Mouse (Mus musculus) intestine, embryonic 15.5 days (tissue): ENCODE measurements at regions not wholly inside any gene's neighbourhood (a gene's known extent, or its start where the extent isn't known, plus 50 kb on each side); places are given as distances from the start of the nearest gene placed in this dataset.
A peak's percentile ranks its signal among the peaks of the same experiment; 100 is the strongest.

ENCODE experiments used
- ATAC-seq: fragments of 200-750 bp; cut with Nextera tagmentation; 2 replicates; pipeline ENCODE4 v1.8.0; 2017; ENCODE audit warnings: moderate TSS enrichment, moderate library complexity
- H3K27ac ChIP-seq: fragments of 300-500 bp; sonication (generic); 2 replicates; pipeline ENCODE4 v1.5.1; 2015; ENCODE audit warnings: mild to moderate bottlenecking, inconsistent platforms
- H3K27me3 ChIP-seq: fragments of 300-500 bp; sonication (generic); replicated peaks from 2 replicates; pipeline ENCODE4 v1.6.1; 2015; ENCODE audit warnings: inconsistent platforms
- H3K36me3 ChIP-seq: fragments of 300-500 bp; sonication (generic); 2 replicates; pipeline ENCODE4 v1.6.1; 2015; ENCODE audit warnings: inconsistent platforms
- H3K4me1 ChIP-seq: fragments of 300-500 bp; sonication (generic); replicated peaks from 2 replicates; pipeline ENCODE4 v1.6.1; 2015; ENCODE audit warnings: inconsistent platforms
- H3K4me2 ChIP-seq: fragments of 300-500 bp; sonication (generic); replicated peaks from 2 replicates; pipeline ENCODE4 v1.6.1; 2015; ENCODE audit warnings: mild to moderate bottlenecking, inconsistent platforms
- H3K4me3 ChIP-seq: fragments of 300-500 bp; sonication (generic); replicated peaks from 2 replicates; pipeline ENCODE4 v1.5.1; 2015; ENCODE audit warnings: inconsistent platforms
- H3K9ac ChIP-seq: fragments of 300-500 bp; sonication (generic); 2 replicates; pipeline ENCODE4 v1.6.1; 2015; ENCODE audit warnings: inconsistent platforms
- H3K9me3 ChIP-seq: fragments of 300-500 bp; sonication (generic); 2 replicates; pipeline ENCODE4 v1.6.1; 2016; ENCODE audit warnings: inconsistent platforms
- WGBS: fragments of 180-500 bp; shearing (Covaris S2); methylation state at CpG from one replicate; pipeline ENCODE4 v1.1.7; 2015; 5-methylcytosine and 5-hydroxymethylcytosine counted together

DNA sequence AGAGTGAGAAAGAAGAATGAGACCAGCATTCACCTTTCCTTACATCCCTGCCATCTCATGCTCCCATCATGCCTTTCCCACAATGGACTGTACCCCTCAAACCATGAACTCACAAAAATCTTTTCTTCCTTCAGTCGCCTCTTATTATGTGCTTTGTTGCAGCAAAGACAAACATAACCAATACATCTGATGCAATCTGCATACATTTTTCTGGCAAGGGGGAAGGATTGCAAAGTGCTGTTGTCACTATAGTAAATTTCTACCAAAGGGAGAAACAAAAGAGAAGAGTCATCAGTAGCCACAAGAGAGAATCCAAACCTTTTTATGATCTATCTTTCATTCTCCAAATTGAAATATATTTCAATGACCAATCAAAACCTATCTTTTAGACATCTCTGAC is 884.4 kb downstream of the Gsdmc2 start:
- WGBS, result 82% methylated on average over 1 of the region's 1 CpGs
- Histone ChIP-seq H3K27ac (no peak overlapping the region), H3K36me3 (no peaks in the 10 kb centered on the region), H3K9me3 (no peaks in the 10 kb centered on the region), H3K9ac (no peak overlapping the region), H3K4me3 (no peak overlapping the region), H3K27me3 (no peaks in the 10 kb centered on the region), H3K4me2 (no peak overlapping the region), H3K4me1 (no peaks in the 10 kb centered on the region)
- no peak for ATAC-seq

- 88% methylated on average over 2 of the region's 2 CpGs for WGBS
- Histone ChIP-seq H3K9ac (no peak overlapping the region), H3K4me3 (no peak overlapping the region), H3K9me3 (no peaks in the 10 kb centered on the region), H3K36me3 (no peaks in the 10 kb centered on the region), H3K4me1 (no peaks in the 10 kb centered on the region), H3K27me3 (no peaks in the 10 kb centered on the region), H3K4me2 (no peak overlapping the region), H3K27ac (no peak overlapping the region)
- ATAC-seq, result no peak
Observed at GRCm38 (mm10) chr15:62958506-62959330, 886.3 kb downstream of the Gsdmc2 start.

DNA sequence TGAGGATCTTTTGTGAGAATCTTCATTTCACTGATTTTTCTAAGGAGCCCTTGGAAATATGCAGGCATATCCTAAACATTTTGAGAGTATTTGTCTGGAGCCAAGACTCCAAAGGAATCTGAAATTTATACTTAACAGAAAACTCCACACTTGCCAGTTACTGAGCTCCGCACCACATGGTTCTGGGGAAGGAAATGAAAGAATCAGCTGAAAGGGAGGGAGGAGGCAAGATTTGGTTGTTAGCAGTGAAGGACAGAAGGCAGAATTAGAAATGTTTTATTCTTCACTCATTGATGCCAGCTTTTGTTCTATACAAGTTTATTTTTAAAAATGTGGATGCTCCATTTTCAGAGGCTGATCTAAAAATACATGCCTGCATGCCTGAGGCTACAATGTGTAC is 890.1 kb downstream of the Gsdmc2 start:
- H3K4me3 ChIP-seq, result no peak overlapping the region
- no peaks in the 10 kb centered on the region for H3K27me3 ChIP-seq
- H3K9ac ChIP-seq, result no peak overlapping the region
- no peaks in the 10 kb centered on the region for H3K4me1 ChIP-seq
- no peaks in the 10 kb centered on the region for H3K36me3 ChIP-seq
- no peaks in the 10 kb centered on the region for H3K9me3 ChIP-seq
- H3K27ac ChIP-seq, result no peak overlapping the region
- WGBS, result 61% methylated on average over 1 of the region's 1 CpGs
- ATAC-seq, result no peak
- H3K4me2 ChIP-seq, result no peak overlapping the region

- Histone ChIP-seq H3K4me1 (no peaks in the 10 kb centered on the region), H3K9me3 (no peaks in the 10 kb centered on the region), H3K4me2 (no peak overlapping the region), H3K27me3 (no peaks in the 10 kb centered on the region), H3K4me3 (no peak overlapping the region), H3K9ac (no peak overlapping the region), H3K27ac (no peak overlapping the region), H3K36me3 (no peaks in the 10 kb centered on the region)
- 74% methylated on average over 9 of the region's 9 CpGs for WGBS
- no peak for ATAC-seq
Observed at GRCm38 (mm10) chr15:62954322-62954820, 890.6 kb downstream of the Gsdmc2 start.

GRCm38 (mm10) chr15:62953215-62953941 is 891.6 kb downstream of the Gsdmc2 start:
- WGBS, result 38% methylated on average over 6 of the region's 6 CpGs
- H3K9me3 ChIP-seq, result no peaks in the 10 kb centered on the region
- peak overlapping the region; percentile 54; the same call in 1 of the 2 replicates for H3K27ac ChIP-seq
- H3K27me3 ChIP-seq, result no peaks in the 10 kb centered on the region
- H3K4me2 ChIP-seq, result no peak overlapping the region
- H3K36me3 ChIP-seq, result no peaks in the 10 kb centered on the region
- H3K4me1 ChIP-seq, result no peaks in the 10 kb centered on the region
- no peak overlapping the region for H3K4me3 ChIP-seq
- no peak overlapping the region for H3K9ac ChIP-seq
- ATAC-seq, result peak; percentile 55; the same call in 1 of the 2 replicates

GRCm38 (mm10) chr15:62952487-62953214 is 892.3 kb downstream of the Gsdmc2 start:
- no peaks in the 10 kb centered on the region for H3K4me1 ChIP-seq
- no peak overlapping the region for H3K9ac ChIP-seq
- no peaks in the 10 kb centered on the region for H3K9me3 ChIP-seq
- no peak for ATAC-seq
- H3K4me2 ChIP-seq, result no peak overlapping the region
- no peak overlapping the region for H3K4me3 ChIP-seq
- peak overlapping the region; percentile 54; the same call in 1 of the 2 replicates for H3K27ac ChIP-seq
- WGBS, result 55% methylated on average over 5 of the region's 5 CpGs
- no peaks in the 10 kb centered on the region for H3K36me3 ChIP-seq
- H3K27me3 ChIP-seq, result no peaks in the 10 kb centered on the region

- Histone ChIP-seq H3K27me3 (no peaks in the 10 kb centered on the region), H3K27ac (no peak overlapping the region), H3K9me3 (no peaks in the 10 kb centered on the region), H3K4me2 (no peak overlapping the region), H3K4me1 (no peaks in the 10 kb centered on the region), H3K9ac (no peak overlapping the region), H3K36me3 (no peaks in the 10 kb centered on the region), H3K4me3 (no peak overlapping the region)
- WGBS, result 67% methylated on average over 2 of the region's 2 CpGs
- no peak for ATAC-seq
Observed at GRCm38 (mm10) chr15:62939416-62939815, 905.6 kb downstream of the Gsdmc2 start.

DNA sequence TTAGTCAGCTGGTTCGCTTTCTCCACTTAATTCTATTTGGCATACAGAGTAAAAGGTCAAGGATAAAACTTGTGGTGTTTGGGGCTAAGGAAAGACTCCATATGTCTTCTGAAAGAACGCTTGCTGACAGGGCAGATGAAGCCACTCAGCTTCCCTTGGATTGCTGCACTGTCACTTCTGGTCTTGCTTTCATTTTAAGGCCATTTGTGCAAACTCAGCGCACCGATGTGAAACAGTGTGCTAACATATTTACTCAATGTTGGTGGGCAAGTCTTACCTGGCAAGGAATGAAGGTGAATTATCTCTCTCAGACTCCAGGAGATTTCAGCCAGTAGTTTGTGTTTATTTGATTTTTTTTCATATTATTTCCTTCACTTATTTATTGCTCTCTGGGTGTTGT is 907.2 kb downstream of the Gsdmc2 start:
- Histone ChIP-seq H3K9ac (no peak overlapping the region), H3K27ac (no peak overlapping the region), H3K27me3 (no peaks in the 10 kb centered on the region), H3K4me2 (no peak overlapping the region), H3K4me1 (no peaks in the 10 kb centered on the region), H3K4me3 (no peak overlapping the region), H3K36me3 (no peaks in the 10 kb centered on the region), H3K9me3 (no peaks in the 10 kb centered on the region)
- ATAC-seq, result no peak
- 65% methylated on average over 4 of the region's 4 CpGs for WGBS

DNA sequence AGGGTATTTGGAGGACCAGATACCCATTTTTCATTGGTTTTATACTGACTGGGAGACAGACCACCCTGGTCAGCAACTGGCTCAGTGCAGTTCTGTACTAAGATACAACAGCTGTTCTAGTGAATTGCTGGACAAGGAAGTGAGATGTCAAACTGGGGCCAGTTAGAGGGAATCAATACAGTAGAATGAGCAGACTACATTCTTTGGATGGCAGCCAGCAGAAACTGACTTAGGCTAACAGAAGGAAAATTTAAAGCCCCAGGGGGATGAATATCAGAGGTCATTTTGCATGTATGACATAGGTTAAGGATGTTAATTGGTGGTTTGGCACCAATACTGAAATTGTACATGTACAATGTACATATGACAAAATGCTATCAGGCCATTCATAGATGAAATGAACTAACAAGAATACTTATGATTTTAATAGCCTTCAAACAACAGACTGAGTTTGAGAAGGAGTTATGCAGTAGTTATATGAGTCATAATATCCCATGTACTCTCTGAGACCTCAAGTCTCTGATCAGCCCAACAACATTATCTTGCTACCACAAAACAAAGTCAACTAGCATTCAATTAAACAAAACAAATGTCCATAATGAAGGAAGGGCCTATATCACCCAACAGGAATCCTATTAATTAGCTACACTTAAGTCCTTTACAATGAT is 910.3 kb downstream of the Gsdmc2 start:
- H3K4me3 ChIP-seq, result no peak overlapping the region
- no peaks in the 10 kb centered on the region for H3K4me1 ChIP-seq
- H3K36me3 ChIP-seq, result no peaks in the 10 kb centered on the region
- H3K27me3 ChIP-seq, result no peaks in the 10 kb centered on the region
- no peak overlapping the region for H3K27ac ChIP-seq
- no peaks in the 10 kb centered on the region for H3K9me3 ChIP-seq
- ATAC-seq, result peak; percentile 77
- H3K4me2 ChIP-seq, result no peak overlapping the region
- H3K9ac ChIP-seq, result no peak overlapping the region

GRCm38 (mm10) chr15:62920520-62920919 is 924.5 kb downstream of the Gsdmc2 start:
- no peak overlapping the region for H3K27ac ChIP-seq
- ATAC-seq, result no peak
- WGBS, result 84% methylated on average over 2 of the region's 2 CpGs

DNA sequence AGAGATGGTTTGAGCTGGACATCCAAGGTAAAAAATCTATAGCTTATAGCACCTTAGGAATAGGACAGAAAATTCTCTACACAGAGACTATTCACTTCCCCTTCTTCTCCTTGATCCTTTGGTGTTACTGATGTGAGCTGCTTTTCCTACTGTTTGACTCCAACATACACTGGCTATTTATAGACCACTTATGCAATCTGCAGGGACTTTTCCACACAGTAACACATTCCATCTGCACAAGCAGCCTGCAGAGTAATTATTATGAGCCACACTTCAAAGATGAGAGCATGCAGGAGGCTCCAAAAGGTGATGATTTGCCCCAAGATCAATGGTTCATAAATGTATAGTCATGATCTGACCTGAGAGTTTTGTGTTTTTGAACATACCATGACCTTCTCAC is 925.7 kb downstream of the Gsdmc2 start:
- no peak overlapping the region for H3K4me3 ChIP-seq
- no peaks in the 10 kb centered on the region for H3K36me3 ChIP-seq
- H3K27ac ChIP-seq, result no peak overlapping the region
- no peak for ATAC-seq
- H3K4me1 ChIP-seq, result no peaks in the 10 kb centered on the region
- H3K4me2 ChIP-seq, result no peak overlapping the region
- no peak overlapping the region for H3K9ac ChIP-seq
- no peaks in the 10 kb centered on the region for H3K9me3 ChIP-seq
- no peaks in the 10 kb centered on the region for H3K27me3 ChIP-seq

More at GRCm38 (mm10) chr15:62920520-62920919, 924.5 kb downstream of the Gsdmc2 start:
- Histone ChIP-seq H3K27me3 (no peaks in the 10 kb centered on the region), H3K4me2 (no peak overlapping the region), H3K9me3 (no peaks in the 10 kb centered on the region), H3K9ac (no peak overlapping the region), H3K4me3 (no peak overlapping the region), H3K36me3 (no peaks in the 10 kb centered on the region), H3K4me1 (no peaks in the 10 kb centered on the region)

DNA sequence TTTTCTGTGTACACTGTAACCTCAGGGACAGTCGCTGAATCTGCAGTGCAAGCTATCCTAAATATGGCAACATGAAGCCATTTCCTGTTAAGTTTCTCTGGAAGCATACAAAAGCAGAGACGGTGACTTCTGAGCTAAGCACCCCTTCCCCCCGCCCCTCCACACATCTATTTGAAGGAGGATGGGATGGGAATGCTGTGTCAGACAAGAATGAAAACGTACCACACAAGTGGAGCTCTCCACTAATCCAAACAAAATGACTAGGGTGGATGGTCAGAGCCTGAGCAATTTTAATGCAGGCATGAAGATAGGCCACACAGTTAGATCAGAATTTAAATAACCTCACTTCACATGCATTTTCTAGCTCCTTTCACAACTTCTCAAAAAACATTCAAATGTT is 936.6 kb downstream of the Gsdmc2 start:
- WGBS, result 18% methylated on average over 4 of the region's 4 CpGs
- Histone ChIP-seq H3K36me3 (no peaks in the 10 kb centered on the region), H3K4me1 (no peaks in the 10 kb centered on the region), H3K27ac (no peak overlapping the region), H3K9me3 (no peaks in the 10 kb centered on the region), H3K27me3 (no peaks in the 10 kb centered on the region), H3K4me3 (no peak overlapping the region), H3K4me2 (no peak overlapping the region), H3K9ac (no peak overlapping the region)
- ATAC-seq, result peak; percentile 73
